Mouse (Mus musculus) leukemia stem cell, adult 10-12 weeks (primary cell): Measurements from ENCODE around the gene Xkr8. TPM values are rescaled to one million over a fixed set of nuclear protein-coding genes. Genes with fewer than 3 reads are reported as not detected.

ENCODE experiments used
- polyA plus RNA-seq: library from polyadenylated mRNA; stranded (reverse); fragments of >175 nt; gene quantifications from 2 replicates; pipeline ENCODE4 v1.2.3, GENCODE M21; 2012; ENCODE audit warnings: low replicate concordance

Xkr8 gene
- 0.10 and 0.45 TPM in 2 replicates for polyA plus RNA-seq

DNA sequence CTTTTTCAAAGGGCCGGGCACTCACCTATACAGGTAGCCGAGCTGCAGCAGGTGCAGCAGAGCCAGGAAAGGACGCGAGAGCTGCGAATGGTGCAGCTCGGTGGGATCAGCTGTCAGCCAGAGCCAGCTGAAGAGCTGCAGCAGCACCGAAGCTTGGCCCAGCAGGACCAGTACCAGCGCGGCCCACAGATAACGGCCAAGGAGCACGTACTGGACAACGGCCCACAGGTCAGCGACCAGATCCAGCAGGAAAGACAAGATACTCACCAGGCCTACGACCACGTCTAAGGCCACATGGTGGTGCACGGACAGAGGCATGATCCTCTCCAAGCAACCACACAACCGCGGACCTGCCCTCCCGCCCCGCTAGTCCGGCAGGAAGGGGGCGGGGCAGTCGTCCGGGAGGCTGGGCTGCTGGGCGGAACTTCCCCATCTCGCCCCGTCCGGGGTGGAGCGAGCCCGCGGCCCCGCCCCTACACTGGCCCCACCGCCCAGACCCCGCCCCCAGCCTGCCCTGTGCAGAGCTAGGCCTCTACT, at the start of gene Xkr8:
TSS of gene Xkr8 (minus strand) at position 399 of the 537 bp plus-strand sequence.

DNA sequence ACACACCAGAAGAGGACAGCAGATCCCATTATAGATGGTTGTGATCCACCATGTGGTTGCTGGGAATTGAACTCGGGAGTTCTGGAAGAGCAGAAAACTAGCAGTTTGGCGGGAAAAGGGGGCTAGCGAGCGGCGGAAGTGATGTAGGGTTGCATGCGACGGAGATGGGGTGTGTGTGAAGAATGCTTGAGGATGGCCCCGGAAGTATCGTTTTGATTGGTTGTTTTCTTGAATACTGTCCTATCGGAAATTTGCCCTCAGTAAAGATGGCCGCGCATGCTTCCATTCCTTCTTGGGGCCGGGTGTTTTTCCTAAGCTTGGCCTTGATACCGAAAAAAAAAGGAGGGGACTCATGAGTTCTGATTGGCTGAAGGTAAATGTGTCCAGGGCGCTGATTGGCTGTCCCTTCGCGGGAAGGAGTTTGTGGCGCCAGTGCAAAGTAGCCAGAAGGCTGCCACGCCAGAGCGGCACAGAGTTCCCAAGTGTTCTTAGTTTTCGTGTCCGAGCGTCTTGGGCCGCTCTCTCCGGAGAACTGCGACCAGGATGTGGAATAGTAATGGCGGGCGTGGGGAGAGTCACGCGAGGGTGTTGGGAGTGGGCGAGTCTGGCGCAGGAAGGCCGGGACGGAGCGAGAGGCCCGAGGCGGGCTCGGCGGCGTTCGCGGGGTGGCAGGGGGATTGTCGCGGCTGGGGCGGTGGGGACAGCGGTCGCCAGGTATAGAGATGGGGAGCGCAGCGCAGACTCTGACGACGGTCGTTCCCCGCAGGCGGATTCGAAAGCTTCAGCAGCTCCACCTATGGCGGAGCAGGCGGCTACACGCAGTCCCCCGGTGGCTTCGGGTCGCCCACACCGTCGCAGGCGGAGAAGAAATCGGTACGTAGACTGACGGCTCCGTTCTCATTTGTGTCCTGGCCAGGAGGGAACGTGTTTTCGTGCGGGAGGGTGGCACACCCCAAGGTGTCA, 35.8 kb upstream of the Xkr8 start, which contains the start of gene Rpa2:
TSS of gene Rpa2 (plus strand) at position 419 of the 963 bp plus-strand sequence.

DNA sequence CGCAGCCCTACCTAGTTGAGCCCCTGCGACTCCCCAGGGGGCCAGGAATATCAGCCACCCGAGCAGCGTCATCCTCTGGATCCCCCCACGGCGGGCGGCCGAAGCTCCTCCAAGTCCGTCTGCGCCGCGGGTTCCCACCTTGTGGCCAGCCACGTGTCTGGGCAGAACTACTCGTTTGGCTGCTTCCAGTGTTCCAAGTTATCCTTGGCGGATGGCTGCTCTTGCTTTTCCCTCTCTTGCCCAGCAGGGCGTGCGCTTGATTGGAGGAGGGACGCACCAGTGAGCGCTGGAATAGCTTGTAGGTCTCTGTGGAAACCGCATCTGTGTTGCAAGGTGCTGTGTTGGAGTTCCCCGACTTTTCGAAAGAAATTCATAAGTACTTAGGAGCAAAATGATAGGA, 24.6 kb upstream of the Xkr8 start, which contains the start of gene Smpdl3b:
TSS of gene Smpdl3b (minus strand) at position 279 of the 400 bp plus-strand sequence.

Other genes with a start within 250 kb of the Xkr8 start
- gene Sesn2, start 222.0 kb downstream of the Xkr8 start, polyA plus RNA-seq: 22.5 and 55.6 TPM in 2 replicates
- gene Atpif1, start 198.9 kb downstream of the Xkr8 start, polyA plus RNA-seq: 27.0 and 119 TPM in 2 replicates
- 29.1 and 312 TPM in 2 replicates for gene Dnajc8, start 197.0 kb downstream of the Xkr8 start, polyA plus RNA-seq
- gene Ptafr, start 168.5 kb downstream of the Xkr8 start, polyA plus RNA-seq: 0.28 and 1.2 TPM in 2 replicates
- gene Eya3, start 93.6 kb downstream of the Xkr8 start, polyA plus RNA-seq: 4.0 and 5.7 TPM in 2 replicates
- 0.50 and 0.79 TPM in 2 replicates for gene Smpdl3b, start 24.7 kb upstream of the Xkr8 start, polyA plus RNA-seq
- gene Rpa2, start 35.8 kb upstream of the Xkr8 start, polyA plus RNA-seq: 21.7 and 66.7 TPM in 2 replicates
- gene Themis2, start 63.8 kb upstream of the Xkr8 start, polyA plus RNA-seq: 21.8 and 43.8 TPM in 2 replicates
- gene Ppp1r8, start 110.6 kb upstream of the Xkr8 start, polyA plus RNA-seq: 22.1 and 41.5 TPM in 2 replicates
- 3.8 and 9.0 TPM in 2 replicates for gene Stx12, start 152.0 kb upstream of the Xkr8 start, polyA plus RNA-seq
- gene Fam76a, start 190.0 kb upstream of the Xkr8 start, polyA plus RNA-seq: 4.7 and 34.5 TPM in 2 replicates
- gene Fgr, start 241.5 kb upstream of the Xkr8 start, polyA plus RNA-seq: 3.7 and 6.5 TPM in 2 replicates